Mouse (Mus musculus) neural tube, embryonic 11.5 days (tissue): Measurements from ENCODE around the gene Snapc2. TPM values are rescaled to one million over a fixed set of nuclear protein-coding genes. Genes with fewer than 3 reads are reported as not detected.

ENCODE experiments used
- ATAC-seq: fragments of 200-750 bp; cut with Nextera tagmentation; 2 replicates; pipeline ENCODE4 v1.8.0; 2017; ENCODE audit warnings: moderate number of reproducible peaks, mild to moderate bottlenecking, moderate TSS enrichment, moderate library complexity; ENCODE audit not compliant: insufficient read depth, low FRiP score, low TSS enrichment
- DNase-seq: peaks from one replicate; pipeline ENCODE4 v3.0.0-alpha.2; 2015; ENCODE audit warnings: low spot score
- H3K27ac ChIP-seq: fragments of 300-500 bp; sonication (generic); 2 replicates; pipeline ENCODE4 v1.5.1; 2014; ENCODE audit warnings: low read depth, mild to moderate bottlenecking, low read length
- H3K27me3 ChIP-seq: fragments of 300-500 bp; sonication (generic); 2 replicates; pipeline ENCODE4 v1.6.1; 2014; ENCODE audit warnings: mild to moderate bottlenecking, low read length, mixed read lengths; ENCODE audit not compliant: control insufficient read depth, insufficient read depth
- H3K36me3 ChIP-seq: fragments of 300-500 bp; sonication (generic); 2 replicates; pipeline ENCODE4 v1.6.1; 2014; ENCODE audit warnings: mild to moderate bottlenecking, low read length, moderate library complexity, mixed read lengths; ENCODE audit not compliant: control insufficient read depth, insufficient read depth
- H3K4me1 ChIP-seq: fragments of 300-500 bp; sonication (generic); 2 replicates; pipeline ENCODE4 v1.6.1; 2014; ENCODE audit warnings: low read length, mixed read lengths; ENCODE audit not compliant: control insufficient read depth, insufficient read depth
- H3K4me2 ChIP-seq: fragments of 300-500 bp; sonication (generic); 2 replicates; pipeline ENCODE4 v1.6.1; 2014; ENCODE audit warnings: low read depth, mild to moderate bottlenecking, moderate library complexity
- H3K4me3 ChIP-seq: fragments of 300-500 bp; sonication (generic); 2 replicates; pipeline ENCODE4 v1.5.1; 2014; ENCODE audit warnings: low read depth, low read length
- H3K9ac ChIP-seq: fragments of 300-500 bp; sonication (generic); 2 replicates; pipeline ENCODE4 v1.6.1; 2014; ENCODE audit warnings: mild to moderate bottlenecking, low read length
- H3K9me3 ChIP-seq: fragments of 300-500 bp; sonication (generic); 2 replicates; pipeline ENCODE4 v1.6.1; 2016; ENCODE audit warnings: low read length; ENCODE audit not compliant: control insufficient read depth
- WGBS: fragments of 180-500 bp; shearing (Covaris S2); extraction: QIAGEN DNeasy Blood & Tissue Kit; methylation state at CpG from one replicate; pipeline ENCODE4 v1.1.7; 2014; 5-methylcytosine and 5-hydroxymethylcytosine counted together
- polyA plus RNA-seq: library from polyadenylated mRNA; unstranded; fragments of >200 nt; fragmentation: Nextera tagmentation; extraction: Ambion mirVana; gene quantifications from 2 replicates; pipeline ENCODE4 v1.2.1, GENCODE M21; 2014

Snapc2 gene
- polyA plus RNA-seq, 1 experiment from 2014 or later = 68.6 TPM

- H3K4me3 ChIP-seq = peak within 1 kb of the TSS; percentile 78
- DNase-seq (peak; percentile 97), ATAC-seq (peak; percentile 94)
- WGBS = under 1% methylated on average over 39 of the region's 39 CpGs
- H3K27me3 ChIP-seq = no peaks in the 10 kb centered on the region
- H3K9ac ChIP-seq = peak within 1 kb of the TSS; percentile 81
- peaks cover 2% of the 10 kb centered on the region; the same call in 1 of the 2 replicates for H3K36me3 ChIP-seq
- H3K4me2 ChIP-seq = peak within 1 kb of the TSS; percentile 62
- 0 out of 2 replicates have a peak within 1 kb of the TSS, but pooled peaks have one; percentile 53 for H3K27ac ChIP-seq
- no peaks in the 10 kb centered on the region for H3K4me1 ChIP-seq
- no peaks in the 10 kb centered on the region for H3K9me3 ChIP-seq
These were observed 22.6 kb downstream of the Snapc2 start, which contains the start of gene Timm44 for GRCm38 (mm10) chr8:4275275-4276110. Timm44 (minus strand) TSS chr8:4275913.

- ATAC-seq = no peak; the same call in 1 of the 2 replicates
These were observed 23.2 kb downstream of the Snapc2 start for GRCm38 (mm10) chr8:4276111-4276465.

GRCm38 (mm10) chr8:4292738-4293137, 39.9 kb downstream of the Snapc2 start:
- H3K27ac ChIP-seq = no peak overlapping the region
- no peak overlapping the region for H3K4me2 ChIP-seq
- no peaks in the 10 kb centered on the region for H3K4me1 ChIP-seq
- no peak overlapping the region for H3K4me3 ChIP-seq
- no peaks in the 10 kb centered on the region for H3K9me3 ChIP-seq
- ATAC-seq = no peak
- no peaks in the 10 kb centered on the region for H3K27me3 ChIP-seq
- peaks cover 15% of the 10 kb centered on the region for H3K36me3 ChIP-seq
- DNase-seq = no peak
- 91% methylated on average over 5 of the region's 5 CpGs for WGBS
- no peak overlapping the region for H3K9ac ChIP-seq

More at GRCm38 (mm10) chr8:4276111-4276465, 23.2 kb downstream of the Snapc2 start:
- H3K9me3 ChIP-seq = no peaks in the 10 kb centered on the region
- DNase-seq = no peak
- WGBS = 29% methylated on average over 9 of the region's 9 CpGs
- peak overlapping the region; percentile 62 for H3K4me2 ChIP-seq
- 0 out of 2 replicates have a peak overlapping the region, but pooled peaks have one; percentile 53 for H3K27ac ChIP-seq
- peak overlapping the region; percentile 81 for H3K9ac ChIP-seq
- H3K27me3 ChIP-seq = no peaks in the 10 kb centered on the region
- H3K4me3 ChIP-seq = peak overlapping the region; percentile 78
- peaks cover 2% of the 10 kb centered on the region; the same call in 1 of the 2 replicates for H3K36me3 ChIP-seq
- H3K4me1 ChIP-seq = no peaks in the 10 kb centered on the region

- H3K9ac ChIP-seq = no peak overlapping the region
- no peaks in the 10 kb centered on the region for H3K27me3 ChIP-seq
- WGBS = 93% methylated on average over 4 of the region's 4 CpGs
- no peak for ATAC-seq
- no peak overlapping the region for H3K27ac ChIP-seq
- H3K4me2 ChIP-seq = no peak overlapping the region
- H3K4me3 ChIP-seq = no peak overlapping the region
- DNase-seq = no peak
- no peaks in the 10 kb centered on the region for H3K9me3 ChIP-seq
- H3K36me3 ChIP-seq = peaks cover 27% of the 10 kb centered on the region
- no peaks in the 10 kb centered on the region for H3K4me1 ChIP-seq
These were observed 44.9 kb downstream of the Snapc2 start for GRCm38 (mm10) chr8:4297822-4298221.

- ATAC-seq (no peak), DNase-seq (no peak)
- Histone ChIP-seq H3K27ac (no peak overlapping the region), H3K4me1 (no peaks in the 10 kb centered on the region), H3K4me3 (no peak overlapping the region), H3K4me2 (no peak overlapping the region), H3K9me3 (no peaks in the 10 kb centered on the region), H3K36me3 (peaks cover 35% of the 10 kb centered on the region), H3K27me3 (no peaks in the 10 kb centered on the region), H3K9ac (no peak overlapping the region)
- 78% methylated on average over 3 of the region's 3 CpGs for WGBS
These were observed 51.3 kb downstream of the Snapc2 start for GRCm38 (mm10) chr8:4304124-4304547.

Other genes starting within 250 kb of the Snapc2 start
- gene Cd209f, start 147.2 kb upstream of the Snapc2 start, polyA plus RNA-seq = not detected in 2 replicates
- gene Cd209g, start 119.0 kb upstream of the Snapc2 start, polyA plus RNA-seq = not detected in 2 replicates
- 36.1 and 39.0 TPM in 2 replicates for gene Evi5l, start 86.5 kb upstream of the Snapc2 start, polyA plus RNA-seq
- 30.6 and 34.6 TPM in 2 replicates for gene Prr36, start 35.6 kb upstream of the Snapc2 start, polyA plus RNA-seq
- gene Lrrc8e, start 26.3 kb upstream of the Snapc2 start, polyA plus RNA-seq = 0.05 TPM in 1 of 2 replicates, not detected in the other
- gene Map2k7, start 14.3 kb upstream of the Snapc2 start, polyA plus RNA-seq = 23.0 and 23.4 TPM in 2 replicates
- gene Gm49320, start 14.2 kb upstream of the Snapc2 start, polyA plus RNA-seq = 0.43 and 0.70 TPM in 2 replicates
- 2.1 and 2.3 TPM in 2 replicates for gene Tgfbr3l, start 4.9 kb upstream of the Snapc2 start, polyA plus RNA-seq
- gene Ctxn1, start 6.2 kb downstream of the Snapc2 start, polyA plus RNA-seq = 140 TPM in 2 replicates
- 63.2 and 75.2 TPM in 2 replicates for gene Timm44, start 22.8 kb downstream of the Snapc2 start, polyA plus RNA-seq
- gene Ccl25, start 72.1 kb downstream of the Snapc2 start, polyA plus RNA-seq = 15.8 and 17.9 TPM in 2 replicates
- 310 and 311 TPM in 2 replicates for gene Elavl1, start 72.3 kb downstream of the Snapc2 start, polyA plus RNA-seq
- 14.1 and 15.4 TPM in 2 replicates for gene Cers4, start 239.9 kb downstream of the Snapc2 start, polyA plus RNA-seq